Mouse (Mus musculus) bone marrow macrophage, adult 2 months (primary cell): ENCODE data around the gene Bpi. TPM values are rescaled to one million over a fixed set of nuclear protein-coding genes. Genes with fewer than 3 reads are reported as not detected.

Experiments used
- H3K27ac ChIP-seq: 2 replicates; pipeline ENCODE4 v1.5.1; 2012; ENCODE audit warnings: low read depth, low read length; ENCODE audit not compliant: insufficient read depth
- H3K4me1 ChIP-seq: 2 replicates; pipeline ENCODE4 v1.6.1; 2012; ENCODE audit warnings: low read length; ENCODE audit not compliant: control insufficient read depth, insufficient read depth
- H3K4me3 ChIP-seq: 2 replicates; pipeline ENCODE4 v1.5.1; 2012; ENCODE audit warnings: mild to moderate bottlenecking, low read length, moderate library complexity; ENCODE audit not compliant: insufficient read depth
- CTCF ChIP-seq: IDR thresholded peaks from 2 replicates; pipeline ENCODE4 v1.5.1; 2012; ENCODE audit warnings: low read depth, mild to moderate bottlenecking, low read length, moderate library complexity
- POLR2A ChIP-seq: IDR thresholded peaks from 2 replicates; pipeline ENCODE4 v1.6.1; 2012; ENCODE audit warnings: mild to moderate bottlenecking, low read depth, low read length, borderline replicate concordance
- polyA plus RNA-seq: library from polyadenylated mRNA; stranded (reverse); fragments of >200 nt; gene quantifications from 2 replicates; pipeline ENCODE4 v1.2.4, GENCODE M21; 2012; ENCODE audit not compliant: missing spikeins, insufficient read depth, insufficient read length

The Bpi gene
- polyA plus RNA-seq, 1 experiment = not detected

DNA sequence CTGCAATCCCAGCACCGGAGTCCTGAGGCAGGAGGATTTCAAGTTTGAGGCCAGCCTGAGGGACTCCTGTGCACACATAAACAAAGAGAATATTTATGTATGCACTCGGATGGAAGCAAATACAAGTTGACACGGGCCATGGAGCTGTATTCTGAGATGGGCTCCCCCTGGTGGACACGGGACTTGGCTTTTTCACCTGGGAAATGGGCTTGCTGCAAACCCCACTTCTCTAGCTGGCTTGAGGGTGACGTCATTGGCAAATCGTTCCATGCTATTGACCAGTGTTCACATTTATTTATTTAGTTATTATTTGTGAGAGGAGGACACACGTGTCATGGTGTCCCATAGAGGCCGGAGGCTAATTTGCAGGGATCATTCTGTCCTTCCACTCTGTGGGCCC lies 58.5 kb downstream of the Bpi start:
- TF ChIP-seq CTCF = peak; percentile 21; the same call in 1 of the 2 replicates
- no peak for TF ChIP-seq POLR2A
- no peak overlapping the region for H3K27ac ChIP-seq
- H3K4me3 ChIP-seq = no peak overlapping the region
- peaks cover 9% of the 10 kb centered on the region; the same call in 1 of the 2 replicates for H3K4me1 ChIP-seq

DNA sequence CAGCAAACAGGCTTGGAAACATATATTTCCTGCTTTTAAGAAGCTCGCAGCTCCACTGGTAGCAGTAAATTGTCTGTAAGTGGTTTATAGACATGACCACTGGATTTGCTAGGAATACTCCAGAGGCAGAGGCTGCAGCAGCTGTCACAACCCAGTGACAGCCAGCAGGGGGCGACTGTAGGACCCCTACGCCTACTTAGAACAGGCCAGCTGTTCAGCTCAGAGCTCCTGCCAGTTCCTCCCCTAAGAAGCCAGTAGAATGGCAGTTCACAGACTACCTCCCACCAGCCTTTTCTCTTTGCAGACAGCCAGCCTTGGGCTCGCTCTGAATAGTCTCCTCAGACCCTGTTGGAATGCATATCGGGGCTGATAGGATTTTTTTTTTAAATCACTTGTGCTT lies 59.1 kb downstream of the Bpi start:
- Histone ChIP-seq H3K4me1 (peaks cover 9% of the 10 kb centered on the region; the same call in 1 of the 2 replicates), H3K4me3 (no peak overlapping the region), H3K27ac (no peak overlapping the region)
- TF ChIP-seq POLR2A (no peak), CTCF (peak; percentile 21; the same call in 1 of the 2 replicates)

- TF ChIP-seq POLR2A = no peak
- TF ChIP-seq CTCF = no peak
- Histone ChIP-seq H3K27ac (no peak overlapping the region), H3K4me1 (no peaks in the 10 kb centered on the region), H3K4me3 (no peak overlapping the region)
Observed at GRCm38 (mm10) chr2:158321596-158321995, 63.7 kb downstream of the Bpi start.

GRCm38 (mm10) chr2:158322845-158323244 lies 65.0 kb downstream of the Bpi start:
- TF ChIP-seq CTCF (no peak), POLR2A (no peak)
- no peak overlapping the region for H3K4me3 ChIP-seq
- no peaks in the 10 kb centered on the region for H3K4me1 ChIP-seq
- H3K27ac ChIP-seq = no peak overlapping the region

DNA sequence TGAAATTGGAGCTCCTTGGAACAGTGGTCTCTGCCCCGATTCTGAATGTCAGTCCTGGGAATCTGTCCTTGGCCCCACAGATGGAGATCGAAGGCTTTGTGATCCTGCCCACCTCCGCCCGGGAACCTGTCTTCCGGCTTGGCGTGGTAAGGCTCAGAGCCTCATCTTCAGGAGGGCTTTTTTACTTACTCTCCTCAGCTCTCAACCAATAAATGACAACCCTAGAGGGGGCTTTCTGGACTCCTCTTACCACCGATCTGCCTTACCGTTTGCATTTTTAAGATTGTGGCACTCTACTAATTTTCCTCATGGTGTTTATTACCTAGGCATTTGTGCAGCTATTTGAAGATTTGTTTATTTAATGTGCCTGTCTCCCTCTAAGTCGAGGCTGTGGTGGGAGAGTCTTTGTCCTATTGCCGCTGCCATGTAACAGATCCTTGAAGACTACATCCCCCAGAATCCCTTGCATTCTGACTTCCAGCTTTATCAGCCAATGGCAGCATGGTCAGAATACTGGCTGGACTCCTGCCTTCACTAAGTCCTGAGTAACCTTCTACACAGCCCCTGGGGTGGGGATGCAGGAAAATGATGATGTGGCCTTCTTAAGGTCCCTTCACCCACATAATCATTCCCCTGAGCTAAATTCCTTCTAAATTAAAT lies 66.8 kb downstream of the Bpi start:
- Histone ChIP-seq H3K4me1 (no peaks in the 10 kb centered on the region), H3K4me3 (no peak overlapping the region), H3K27ac (no peak overlapping the region)
- TF ChIP-seq CTCF = no peak
- TF ChIP-seq POLR2A = no peak

- Histone ChIP-seq H3K4me3 (no peak overlapping the region), H3K27ac (no peak overlapping the region), H3K4me1 (no peaks in the 10 kb centered on the region)
- TF ChIP-seq POLR2A (no peak), CTCF (no peak)
Observed at GRCm38 (mm10) chr2:158325609-158326008, 67.7 kb downstream of the Bpi start.

Other genes starting within 250 kb of the Bpi start
- 14.2 and 14.7 TPM in 2 replicates for gene Tti1, start 229.7 kb upstream of the Bpi start, polyA plus RNA-seq
- 14.7 and 15.2 TPM in 2 replicates for gene Rprd1b, start 229.6 kb upstream of the Bpi start, polyA plus RNA-seq
- gene Tgm2, start 111.7 kb upstream of the Bpi start, polyA plus RNA-seq = 13.2 and 14.6 TPM in 2 replicates
- gene D630003M21Rik, start 28.9 kb upstream of the Bpi start, polyA plus RNA-seq = not detected in 2 replicates
- 0.24 TPM in 1 of 2 replicates, not detected in the other for gene Lbp, start 48.4 kb downstream of the Bpi start, polyA plus RNA-seq
- gene Snhg11, start 117.5 kb downstream of the Bpi start, polyA plus RNA-seq = 1.2 and 1.9 TPM in 2 replicates
- 21.2 and 27.0 TPM in 2 replicates for gene Ralgapb, start 151.8 kb downstream of the Bpi start, polyA plus RNA-seq
- not detected in 2 replicates for gene Adig, start 244.5 kb downstream of the Bpi start, polyA plus RNA-seq